Mouse (Mus musculus) layer of hippocampus, adult 9-10 months (tissue): Measurements from ENCODE around the gene Zdhhc1.
A peak's percentile ranks its signal among the peaks of the same experiment; 100 is the strongest.

Experiments
- DNase-seq: peaks from one replicate; pipeline ENCODE4 v3.0.0; 2022; ENCODE audit warnings: low spot score

Zdhhc1 gene

DNA sequence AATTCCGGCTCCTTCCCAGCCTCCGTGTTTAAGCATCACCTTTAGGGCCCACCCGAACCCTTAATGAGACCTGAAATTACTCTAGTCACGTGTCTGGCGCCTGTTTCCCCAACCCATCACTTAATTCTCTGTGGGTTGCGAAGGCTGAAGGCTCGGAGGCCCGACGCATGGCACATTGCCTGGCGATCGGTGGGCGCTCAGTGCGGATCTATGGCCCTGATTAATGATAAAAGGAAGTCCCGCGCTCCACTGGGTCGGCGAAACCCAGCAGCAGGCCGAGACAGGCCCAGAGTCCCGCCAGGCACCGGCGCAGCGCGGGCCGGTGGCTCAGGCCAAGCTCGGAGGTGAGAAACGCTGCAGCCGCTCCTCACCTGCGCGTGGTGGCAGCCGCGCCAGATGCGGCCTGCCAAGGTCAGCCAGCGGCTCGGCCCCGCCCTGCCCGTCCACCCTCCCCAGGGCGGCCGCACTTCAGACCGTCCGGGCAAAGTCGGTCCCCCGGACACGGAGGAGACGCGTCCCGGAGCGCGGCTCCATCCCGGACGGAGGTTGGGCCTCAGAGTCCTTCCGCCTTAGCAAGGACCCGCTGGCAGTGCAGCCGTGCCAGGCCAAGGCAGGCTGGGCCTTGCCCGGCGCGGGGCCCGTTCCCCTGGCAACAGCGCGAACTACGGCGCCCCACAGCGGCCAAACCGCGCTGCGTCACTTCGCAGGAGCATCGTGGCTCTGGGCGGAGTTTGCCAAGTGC lies at the start of gene Zdhhc1:
TSS of gene Zdhhc1 (minus strand) at position 464 of the 742 bp plus-strand sequence.
- DNase-seq: peak; percentile 38

DNA sequence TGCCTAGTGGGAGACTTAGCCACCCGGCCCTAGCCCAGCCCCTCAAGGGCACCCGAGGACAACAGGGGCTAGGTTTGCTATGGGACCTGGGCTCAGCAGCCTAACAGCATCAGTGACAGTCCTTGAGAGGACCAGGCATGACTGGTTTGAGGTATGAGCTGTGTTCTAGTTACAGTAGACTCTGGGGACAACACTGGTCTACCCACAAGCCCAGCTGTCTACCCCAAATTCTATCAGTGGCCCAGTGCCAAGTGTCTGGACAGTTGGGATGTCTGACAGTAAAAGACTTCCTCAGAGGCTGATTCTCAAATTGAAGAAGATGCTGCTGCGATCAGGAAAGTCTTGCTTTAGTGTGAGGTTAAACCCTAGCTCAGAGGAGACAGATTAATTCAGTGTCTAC lies 48.5 kb upstream of the Zdhhc1 start:
- DNase-seq: no peak

DNA sequence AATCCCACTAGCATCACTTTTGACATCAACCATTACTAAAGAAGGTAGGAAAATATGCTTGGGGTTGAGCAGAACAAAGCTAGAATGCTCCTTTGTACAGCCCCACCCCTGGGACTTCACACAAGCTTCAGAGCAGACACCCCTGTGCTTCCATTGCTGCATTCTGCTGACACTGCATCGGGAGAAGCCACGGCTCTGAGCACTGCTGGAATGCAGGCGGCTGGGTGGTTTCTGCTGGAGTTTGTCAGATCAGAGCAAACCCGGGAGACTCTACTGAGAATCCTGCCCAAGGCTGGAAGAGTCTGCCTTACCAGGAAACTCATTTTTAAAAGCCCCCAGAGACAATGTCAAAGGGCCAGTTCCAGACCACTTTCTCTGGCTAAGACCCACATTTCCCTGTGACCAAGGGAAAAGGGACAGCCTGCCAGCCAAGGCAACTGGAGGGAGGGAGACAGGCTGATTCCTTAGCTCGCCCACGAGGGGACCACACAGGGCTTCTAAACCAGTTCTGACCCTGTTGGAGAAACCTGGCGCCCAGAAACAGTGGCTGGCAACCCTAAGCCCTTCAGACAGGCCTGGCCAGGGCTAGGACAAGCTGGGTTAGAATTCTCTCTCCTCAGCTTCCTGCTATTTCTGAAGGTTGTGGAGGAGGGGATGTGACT lies 48.0 kb upstream of the Zdhhc1 start:
- DNase-seq: no peak

DNA sequence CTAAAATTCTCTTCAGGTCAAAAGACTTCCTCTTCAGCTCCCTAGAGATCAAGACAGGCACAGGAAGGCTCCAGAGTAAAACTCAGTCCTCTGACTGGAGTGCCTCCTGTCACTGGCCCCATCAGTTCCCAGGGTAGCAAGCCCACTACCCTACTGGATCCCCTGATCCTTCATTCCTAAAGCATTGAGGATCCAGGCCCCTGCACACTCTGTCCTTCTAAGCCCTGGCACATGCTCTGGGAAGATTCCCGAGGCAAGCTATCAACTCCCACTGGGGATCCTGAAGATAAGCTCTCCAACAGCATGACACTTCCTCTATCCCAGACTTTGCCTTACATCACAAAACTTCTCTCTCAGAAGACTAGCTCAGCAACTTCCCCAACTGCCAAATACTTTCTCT lies 47.0 kb upstream of the Zdhhc1 start:
- no peak for DNase-seq

DNA sequence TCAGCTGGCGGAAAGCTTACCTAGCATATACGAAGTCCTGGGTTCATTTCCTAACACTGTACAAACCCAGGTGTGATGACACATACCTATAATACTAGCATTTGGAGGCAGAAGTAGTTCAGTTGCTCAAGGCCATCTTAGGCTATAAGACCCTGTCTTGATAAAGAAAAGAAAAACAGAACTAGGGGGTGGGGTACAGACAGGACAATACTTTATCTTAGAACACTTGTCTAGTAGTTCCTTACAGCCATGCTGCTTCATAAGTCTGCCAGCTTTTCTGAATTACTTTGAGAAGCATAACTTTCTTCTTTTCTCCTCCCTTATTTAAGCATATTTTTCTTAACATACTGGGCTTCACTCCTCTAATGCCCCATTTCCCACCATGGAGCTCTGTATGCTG lies 46.1 kb upstream of the Zdhhc1 start:
- no peak for DNase-seq

DNA sequence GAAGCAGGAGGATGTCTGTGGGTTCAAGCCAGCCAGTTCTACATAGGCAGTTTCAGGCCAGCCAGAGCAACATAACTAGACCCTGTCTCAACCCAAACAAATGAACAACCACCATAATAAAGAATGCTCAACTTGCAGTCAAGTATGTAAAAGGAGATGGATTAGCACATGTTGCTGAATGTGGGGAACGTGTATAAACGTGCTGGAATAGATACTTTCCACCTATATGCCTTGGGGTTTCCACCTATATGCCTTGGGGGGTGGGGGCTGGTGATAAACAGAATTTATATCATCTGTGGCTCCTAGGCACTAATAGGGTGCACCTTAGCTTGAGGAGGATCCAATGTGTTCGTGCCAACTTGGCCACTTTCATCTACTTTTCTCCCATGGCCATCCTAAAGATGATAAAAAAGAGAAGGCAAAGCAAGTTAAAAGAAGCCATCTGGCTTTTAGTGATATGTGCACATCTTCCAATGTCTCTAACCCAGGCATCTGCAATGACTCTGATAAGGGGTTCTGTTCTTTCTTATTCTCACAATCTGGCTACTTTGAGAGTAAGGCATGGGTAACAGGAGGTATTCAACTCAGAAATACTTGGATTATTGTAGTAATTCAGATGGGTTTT lies 45.4 kb upstream of the Zdhhc1 start:
- no peak for DNase-seq

DNA sequence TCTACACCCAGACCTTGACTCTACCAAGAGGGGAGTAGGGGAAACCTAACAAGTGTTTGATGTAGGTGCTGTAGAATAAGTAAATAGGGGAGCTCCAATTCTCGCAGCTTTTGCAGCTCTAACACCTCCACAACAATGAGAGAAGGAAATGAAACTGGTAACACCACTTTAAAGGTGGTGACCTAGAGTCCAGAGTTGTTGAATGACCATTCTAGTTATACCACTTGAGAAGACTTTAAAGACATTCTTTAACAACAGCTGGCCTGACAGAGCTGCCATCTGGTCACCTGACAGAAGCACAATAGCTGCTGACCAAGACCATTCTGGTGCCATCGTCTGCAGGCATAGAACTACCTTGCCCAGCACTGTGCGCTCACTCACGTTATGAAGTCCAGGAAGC lies 42.2 kb upstream of the Zdhhc1 start:
- no peak for DNase-seq

DNA sequence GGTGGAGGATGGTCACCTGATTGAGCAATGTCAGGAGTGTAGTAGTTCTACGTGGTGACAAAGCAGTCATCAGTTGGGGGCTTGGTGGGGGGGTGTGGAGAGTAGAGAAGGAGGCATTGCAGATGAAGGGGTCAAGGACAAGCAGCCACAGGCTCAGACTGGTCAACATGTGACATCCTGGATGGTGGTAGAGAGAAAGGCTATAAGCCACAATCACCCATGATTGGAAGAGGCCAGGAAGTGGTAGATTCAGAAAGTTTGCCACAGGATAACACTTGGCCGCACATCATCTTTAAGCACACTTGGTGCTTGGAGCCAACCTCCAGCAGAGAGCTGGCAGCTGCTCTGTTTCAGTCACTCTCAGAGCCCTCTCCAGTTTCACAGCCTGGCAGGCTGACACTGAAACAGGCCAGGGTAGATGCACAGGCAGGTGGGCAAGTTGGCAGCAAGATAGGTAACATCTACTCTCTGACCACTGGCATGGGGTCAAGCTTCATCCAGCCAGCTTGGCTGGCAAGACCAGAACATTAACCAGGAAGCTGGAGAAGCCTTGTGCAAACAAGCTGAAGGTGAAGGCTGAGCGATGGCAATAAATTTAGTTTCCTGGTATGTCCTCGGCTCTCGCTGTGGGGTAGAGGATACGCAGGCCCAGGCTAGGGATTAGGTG lies 40.4 kb upstream of the Zdhhc1 start:
- no peak for DNase-seq

DNA sequence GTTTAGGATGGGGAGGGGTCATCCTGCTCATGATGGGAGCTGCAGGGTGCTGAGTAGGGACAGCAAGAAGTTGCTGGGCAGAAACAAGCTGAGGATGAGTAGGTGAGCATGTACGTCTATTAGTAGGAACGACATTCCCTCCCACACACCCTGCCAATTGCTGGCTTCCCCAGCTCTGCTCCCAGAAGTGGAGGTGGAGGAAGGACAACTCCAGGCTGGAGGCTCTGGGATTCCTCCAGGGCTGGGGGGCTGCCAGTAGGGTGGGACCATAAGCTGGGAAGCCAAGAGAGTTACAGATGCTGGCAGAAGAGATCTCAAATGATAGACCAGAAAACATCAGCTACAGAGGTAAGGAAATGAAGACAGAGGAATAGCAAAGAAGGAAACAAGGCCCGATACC lies 39.8 kb upstream of the Zdhhc1 start:
- no peak for DNase-seq

DNA sequence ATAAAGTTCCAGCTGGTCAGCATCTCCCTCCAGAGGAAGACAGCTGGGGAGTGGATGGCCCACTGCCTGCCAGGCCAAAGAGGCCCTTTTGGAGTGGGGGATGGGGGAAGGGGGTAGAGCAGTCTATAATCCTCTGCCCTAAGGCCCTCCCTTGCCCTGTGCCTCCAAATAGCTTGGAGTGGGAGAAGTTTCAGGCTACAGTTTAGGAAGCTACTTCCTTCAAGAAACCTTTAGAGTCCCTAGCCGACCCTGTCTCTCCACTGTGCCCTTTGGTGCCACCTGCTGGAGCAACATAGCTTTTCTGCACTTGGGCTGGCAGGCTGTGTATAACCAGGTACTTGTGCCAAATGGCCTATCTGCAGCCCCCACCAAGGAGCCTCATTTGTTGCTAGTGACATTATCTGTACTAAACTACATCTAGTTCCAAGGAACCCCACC lies 37.2 kb upstream of the Zdhhc1 start:
- DNase-seq: peak; percentile 31

DNA sequence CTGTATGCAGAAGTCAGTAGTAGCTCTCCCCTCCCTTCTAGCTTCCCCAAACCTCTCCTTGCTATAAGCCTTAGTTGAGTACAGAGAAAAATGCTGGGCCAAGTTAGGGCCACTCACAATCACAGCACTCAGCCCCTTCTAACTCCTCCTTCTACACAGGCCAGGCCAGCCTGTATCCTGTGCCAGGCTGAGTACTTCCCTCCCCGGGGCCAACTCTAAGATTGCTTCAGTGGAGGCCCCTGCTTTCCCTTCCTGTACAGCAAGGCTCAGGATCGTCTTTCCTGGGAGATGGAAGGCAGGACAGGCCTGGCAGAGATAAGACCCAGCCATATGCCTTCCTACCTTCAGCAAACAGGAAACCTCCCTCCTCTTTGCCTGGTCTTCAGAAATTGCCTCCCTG lies 36.7 kb upstream of the Zdhhc1 start:
- no peak for DNase-seq

DNA sequence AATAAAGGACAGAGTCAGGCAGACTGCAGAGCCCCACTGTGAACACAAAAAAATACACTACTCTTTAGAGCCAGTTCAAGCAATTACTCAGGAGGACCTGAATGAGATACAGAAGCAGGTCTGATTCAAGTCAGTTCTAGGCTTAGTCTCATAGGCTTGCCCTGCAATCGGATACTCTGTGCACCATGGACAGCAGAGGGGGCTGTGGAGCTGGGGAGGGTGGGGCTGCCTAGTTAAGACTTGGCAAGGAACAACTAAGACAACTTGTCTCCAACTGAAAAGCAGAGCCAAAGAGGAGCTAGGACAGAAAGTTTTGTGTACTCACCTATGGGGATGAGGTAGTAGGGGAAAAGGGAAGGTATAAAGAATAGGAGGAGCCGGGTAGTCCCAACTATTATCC lies 35.1 kb upstream of the Zdhhc1 start:
- no peak for DNase-seq

DNA sequence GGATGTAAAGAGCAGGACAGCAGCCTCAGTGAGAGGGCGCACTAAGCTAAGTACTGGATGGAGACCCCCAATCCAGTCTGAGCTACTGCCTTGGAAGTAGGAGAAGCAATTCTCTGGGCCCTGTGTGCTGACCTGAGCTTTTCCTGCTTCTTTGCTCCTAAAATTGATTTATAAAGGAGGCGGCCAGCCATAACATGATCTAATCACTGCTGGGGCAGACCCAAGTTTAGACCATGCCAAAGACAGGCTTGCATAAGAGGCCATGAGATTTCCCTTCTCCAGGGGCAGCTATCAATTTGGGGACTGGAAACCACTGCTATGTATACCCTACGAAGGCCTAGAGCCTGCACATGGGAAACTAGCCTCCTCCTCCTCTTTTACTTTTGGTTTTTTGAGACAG lies 32.6 kb upstream of the Zdhhc1 start:
- no peak for DNase-seq

DNA sequence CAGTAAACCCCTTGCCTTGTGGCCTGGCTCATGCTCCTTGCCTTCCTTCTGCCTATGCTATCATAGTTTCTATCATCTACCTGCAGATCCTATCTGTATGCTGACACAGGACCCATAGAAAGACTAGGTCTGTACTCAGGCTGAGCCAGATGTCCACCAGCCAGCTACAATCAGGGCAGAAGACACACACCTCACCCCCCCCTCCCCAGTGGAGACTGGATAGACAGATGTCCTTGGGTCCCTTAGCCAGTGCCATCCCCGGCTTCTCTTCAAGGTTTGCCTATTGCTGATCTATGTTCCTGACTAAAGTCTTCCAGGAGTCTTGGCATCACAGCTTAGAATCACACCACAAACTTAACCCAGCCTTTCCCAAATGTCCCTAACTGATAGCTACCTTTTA lies 31.5 kb upstream of the Zdhhc1 start:
- DNase-seq: no peak

DNA sequence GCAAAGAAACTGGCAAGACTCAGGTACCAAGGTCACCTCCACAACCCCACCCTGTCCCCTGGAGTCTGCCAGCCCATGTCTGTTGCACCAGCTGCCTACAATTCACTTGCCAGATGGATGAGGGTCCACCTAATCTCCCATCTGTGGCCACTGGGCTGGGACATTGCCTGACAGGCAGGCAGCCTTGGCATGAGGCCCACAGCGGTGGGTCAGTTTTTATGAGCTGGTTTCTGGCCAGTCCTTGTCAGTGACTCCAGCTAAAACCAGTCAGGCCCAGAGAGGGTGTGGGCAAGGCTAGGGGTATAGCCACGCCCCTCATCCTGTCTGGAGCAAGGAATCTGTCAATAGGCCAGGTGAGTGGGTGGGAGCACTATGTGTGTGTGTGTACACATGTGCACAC lies 30.4 kb upstream of the Zdhhc1 start:
- no peak for DNase-seq

DNA sequence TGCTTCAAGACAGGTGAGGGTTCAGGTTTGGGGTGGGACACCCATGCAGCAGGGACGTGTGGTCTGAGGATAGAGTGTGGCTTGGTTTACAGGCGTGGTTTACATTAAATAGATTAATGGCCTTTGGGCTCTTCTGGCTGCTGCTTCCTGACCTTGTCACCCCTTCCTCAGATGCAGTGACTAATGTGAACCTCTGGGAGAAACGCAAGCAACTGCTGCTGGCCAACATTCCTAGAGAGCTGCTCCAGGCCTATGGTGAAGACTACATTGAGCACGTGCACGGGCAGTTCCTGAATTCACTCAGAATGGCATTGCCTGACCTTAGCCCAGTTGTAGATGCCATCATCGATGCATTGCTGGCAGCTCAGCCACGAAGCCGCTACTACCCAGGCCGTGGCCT lies 26.2 kb upstream of the Zdhhc1 start:
- DNase-seq: no peak

DNA sequence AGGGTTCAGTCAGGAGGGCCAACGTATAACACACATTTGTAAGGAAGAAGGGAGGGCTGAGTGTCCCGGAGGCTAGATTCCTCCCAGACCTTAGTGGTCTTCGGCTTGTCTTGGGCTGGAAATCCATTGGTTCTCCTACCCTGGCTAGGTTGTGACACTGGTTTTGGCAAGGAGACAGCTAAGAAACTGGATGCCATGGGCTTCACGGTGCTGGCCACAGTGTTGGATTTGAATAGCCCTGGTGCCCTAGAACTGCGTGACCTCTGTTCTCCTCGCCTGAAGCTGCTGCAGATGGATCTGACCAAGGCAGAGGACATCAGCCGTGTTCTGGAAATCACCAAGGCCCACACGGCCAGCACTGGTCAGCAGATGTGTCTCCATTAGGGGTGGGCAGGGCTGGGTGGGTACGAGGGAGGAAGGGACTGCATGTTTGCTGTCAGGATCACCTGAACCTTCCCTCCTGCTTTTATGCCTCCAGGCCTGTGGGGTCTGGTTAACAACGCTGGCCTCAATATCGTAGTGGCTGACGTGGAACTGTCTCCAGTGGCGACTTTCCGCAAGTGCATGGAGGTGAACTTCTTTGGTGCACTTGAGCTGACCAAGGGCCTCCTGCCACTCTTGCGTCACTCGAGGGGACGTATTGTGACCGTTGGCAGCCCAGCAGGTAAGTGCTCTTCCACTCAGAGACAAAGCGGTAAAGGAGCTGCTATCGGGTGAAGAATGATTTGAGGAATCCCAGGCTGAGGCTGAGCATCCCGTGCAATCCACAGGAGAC lies 25.5 kb upstream of the Zdhhc1 start:
- DNase-seq: no peak

DNA sequence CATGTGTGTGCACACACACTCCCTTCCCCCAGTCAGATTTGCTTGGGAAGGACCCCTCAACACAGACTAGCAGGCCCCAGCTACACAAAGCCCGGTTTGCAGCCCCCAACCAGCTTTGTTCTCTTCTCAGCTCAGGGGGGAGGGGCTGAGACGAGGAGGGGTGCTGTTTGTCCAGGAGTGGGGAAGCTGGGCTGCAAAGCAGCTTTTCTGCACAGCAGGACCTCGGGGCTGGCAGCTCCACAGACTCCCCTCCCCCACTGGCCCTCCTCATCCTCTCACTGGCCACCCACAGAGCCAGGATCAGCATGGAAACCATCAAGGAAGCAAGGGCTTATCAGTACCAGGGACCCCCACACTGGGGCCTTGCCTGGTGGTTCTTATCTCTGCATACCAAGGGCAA lies 24.4 kb upstream of the Zdhhc1 start:
- no peak for DNase-seq

DNA sequence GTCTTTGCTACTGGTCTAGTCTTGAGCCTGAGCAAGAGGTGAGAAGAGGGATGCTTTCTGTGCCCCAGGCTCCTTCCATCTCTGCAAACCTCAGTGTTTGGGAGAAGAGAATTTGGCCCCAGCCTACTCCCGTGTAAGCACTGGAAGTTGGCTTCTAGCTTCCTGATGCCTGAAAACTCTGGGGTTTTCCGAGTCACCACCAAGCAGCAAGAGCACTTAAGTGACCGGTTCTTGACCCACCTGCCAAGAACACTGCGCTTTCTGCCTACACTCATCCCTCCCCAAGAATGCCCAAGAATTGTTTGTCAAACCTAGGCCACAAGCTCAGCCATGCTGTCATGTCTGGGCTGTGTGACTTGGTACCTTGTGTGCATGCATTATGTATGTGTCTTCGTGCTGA lies 23.8 kb upstream of the Zdhhc1 start:
- no peak for DNase-seq

DNA sequence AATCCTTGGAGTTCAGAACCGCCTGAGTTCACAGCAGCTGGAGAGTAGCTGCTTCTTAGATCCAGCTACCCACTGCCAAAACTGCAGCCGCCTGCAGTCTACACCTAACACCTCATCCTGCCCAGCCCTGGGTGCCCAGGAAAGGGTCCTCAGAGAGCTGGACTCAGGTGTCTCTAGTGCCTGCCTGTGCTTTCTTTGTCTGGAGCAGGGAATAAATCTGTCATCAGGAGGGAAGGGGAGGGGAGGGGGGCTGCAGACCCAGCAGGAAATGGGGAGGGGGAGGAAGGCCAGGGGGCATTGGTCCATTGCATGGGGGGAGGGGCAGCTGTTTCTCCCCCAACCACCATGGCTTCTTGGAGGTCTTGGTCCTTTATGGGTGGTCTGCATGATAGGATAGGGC lies 22.9 kb upstream of the Zdhhc1 start:
- no peak for DNase-seq

DNA sequence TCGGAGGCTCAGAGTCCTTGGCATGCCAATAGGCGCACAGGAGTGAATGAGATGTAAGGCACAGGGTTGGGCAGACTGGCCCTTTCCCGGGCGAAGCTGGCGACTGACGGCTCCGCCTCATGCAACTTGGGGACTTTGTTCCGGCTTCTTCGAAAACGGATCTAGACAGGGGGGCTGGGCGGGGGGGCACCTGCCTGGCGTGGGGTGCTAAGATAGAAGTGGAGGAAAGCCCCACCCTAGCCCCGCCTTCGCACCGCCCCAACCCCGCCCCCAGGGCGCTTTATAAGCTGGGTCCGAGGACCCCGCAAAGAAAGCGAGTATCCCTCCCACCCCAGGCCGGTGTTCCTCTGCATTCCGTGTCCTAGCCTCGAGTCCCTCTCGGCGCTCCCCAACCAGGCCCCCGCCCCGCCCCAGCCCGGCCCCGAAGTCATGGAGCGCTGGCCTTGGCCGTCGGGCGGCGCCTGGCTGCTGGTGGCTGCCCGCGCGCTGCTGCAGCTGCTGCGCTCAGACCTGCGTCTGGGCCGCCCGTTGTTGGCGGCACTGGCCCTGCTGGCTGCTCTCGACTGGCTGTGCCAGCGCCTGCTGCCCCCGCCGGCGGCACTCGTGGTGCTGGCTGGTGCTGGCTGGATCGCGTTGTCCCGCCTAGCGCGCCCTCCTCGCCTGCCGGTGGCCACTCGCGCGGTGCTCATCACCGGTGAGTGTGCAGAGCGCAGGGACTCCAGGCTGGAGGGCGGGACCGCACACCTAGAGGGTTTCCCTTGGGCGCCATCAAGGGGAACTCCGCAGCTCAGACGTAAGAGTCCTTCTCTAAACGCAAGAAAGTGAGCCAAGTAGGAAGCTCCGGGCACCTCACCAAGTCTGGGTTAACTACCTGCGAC lies 22.0 kb upstream of the Zdhhc1 start, which contains the start of gene Hsd11b2:
TSS of gene Hsd11b2 (plus strand) at position 320 of the 878 bp plus-strand sequence.
- no peak for DNase-seq
